Mouse (Mus musculus): Measurements from ENCODE around the gene Spsb4.

Spsb4 gene

GRCm38 (mm10) chr9:96978147-96978782, 40.4 kb downstream of the Spsb4 start:
- in situ Hi-C loops (cut with MboI) = no loop called here

- in situ Hi-C loops (cut with MboI) = no loop called here
These were observed 41.1 kb downstream of the Spsb4 start for GRCm38 (mm10) chr9:96977287-96978145.

- in situ Hi-C loops (cut with MboI) = no loop called here
These were observed 45.6 kb downstream of the Spsb4 start for GRCm38 (mm10) chr9:96973091-96973490.

- in situ Hi-C loops (cut with MboI) = no loop called here
These were observed 46.8 kb downstream of the Spsb4 start for GRCm38 (mm10) chr9:96971625-96972404.

GRCm38 (mm10) chr9:96967516-96967915, 51.1 kb downstream of the Spsb4 start:
- in situ Hi-C loops (cut with MboI) = no loop called here

- in situ Hi-C loops (cut with MboI) = no loop called here
These were observed 52.2 kb downstream of the Spsb4 start for GRCm38 (mm10) chr9:96966465-96966864.

- in situ Hi-C loops (cut with MboI) = no loop called here
These were observed 55.0 kb downstream of the Spsb4 start for GRCm38 (mm10) chr9:96963443-96964215.

GRCm38 (mm10) chr9:96962714-96963113, 55.9 kb downstream of the Spsb4 start:
- in situ Hi-C loops (cut with MboI) = no loop called here

- in situ Hi-C loops (cut with MboI) = no loop called here
These were observed 56.5 kb downstream of the Spsb4 start for GRCm38 (mm10) chr9:96961986-96962701.

GRCm38 (mm10) chr9:96961006-96961405, 57.6 kb downstream of the Spsb4 start:
- in situ Hi-C loops (cut with MboI) = no loop called here

GRCm38 (mm10) chr9:96960241-96960640, 58.4 kb downstream of the Spsb4 start:
- in situ Hi-C loops (cut with MboI) = no loop called here

GRCm38 (mm10) chr9:96959469-96959868, 59.2 kb downstream of the Spsb4 start:
- in situ Hi-C loops (cut with MboI) = no loop called here

- in situ Hi-C loops (cut with MboI) = no loop called here
These were observed 60.5 kb downstream of the Spsb4 start for GRCm38 (mm10) chr9:96958009-96958615.

GRCm38 (mm10) chr9:96957298-96957865, 61.3 kb downstream of the Spsb4 start:
- in situ Hi-C loops (cut with MboI) = no loop called here

- in situ Hi-C loops (cut with MboI) = no loop called here
These were observed 61.9 kb downstream of the Spsb4 start for GRCm38 (mm10) chr9:96956646-96957297.

GRCm38 (mm10) chr9:96954063-96954809, 64.4 kb downstream of the Spsb4 start:
- in situ Hi-C loops (cut with MboI) = no loop called here

- in situ Hi-C loops (cut with MboI) = no loop called here
These were observed 65.2 kb downstream of the Spsb4 start for GRCm38 (mm10) chr9:96953443-96953842.

GRCm38 (mm10) chr9:96952310-96952975, 66.2 kb downstream of the Spsb4 start:
- in situ Hi-C loops (cut with MboI) = no loop called here
